Mouse (Mus musculus): ENCODE measurements around the gene Pbld2.
"Not testable (repeated sequence)": the region's sequence is repeated elsewhere in the genome, so short reads cannot be mapped to it uniquely, and the experiment has no call there.

Pbld2 gene

GRCm38 (mm10) chr10:63025491-63026011 lies 1.4 kb downstream of the Pbld2 start:
- DNase-seq (ENCODE audit: low read depth, low spot score), result peak; percentile 17

GRCm38 (mm10) chr10:63026156-63026794 lies 2.2 kb downstream of the Pbld2 start:
- DNase-seq (ENCODE audit: low read depth, low spot score), result no peak

- no peak for DNase-seq (ENCODE audit: low read depth, low spot score)
These were observed 2.7 kb downstream of the Pbld2 start for GRCm38 (mm10) chr10:63026795-63027160.

- DNase-seq (ENCODE audit: low read depth, low spot score), result no peak
These were observed 3.5 kb downstream of the Pbld2 start for GRCm38 (mm10) chr10:63027376-63028161.

GRCm38 (mm10) chr10:63028396-63028795 lies 4.3 kb downstream of the Pbld2 start:
- no peak for DNase-seq (ENCODE audit: low read depth, low spot score)

GRCm38 (mm10) chr10:63032267-63032666 lies 8.2 kb downstream of the Pbld2 start:
- DNase-seq (ENCODE audit: low read depth, low spot score), result no peak

GRCm38 (mm10) chr10:63032956-63033355 lies 8.8 kb downstream of the Pbld2 start:
- no peak for DNase-seq (ENCODE audit: low read depth, low spot score)

- DNase-seq (ENCODE audit: low read depth, low spot score), result no peak
These were observed 14.6 kb downstream of the Pbld2 start for GRCm38 (mm10) chr10:63038571-63039320.

- no peak for DNase-seq (ENCODE audit: low read depth, low spot score)
These were observed 15.9 kb downstream of the Pbld2 start for GRCm38 (mm10) chr10:63039867-63040628.

- DNase-seq (ENCODE audit: low read depth, low spot score), result no peak
These were observed 19.0 kb downstream of the Pbld2 start for GRCm38 (mm10) chr10:63043154-63043553.

- DNase-seq (ENCODE audit: low read depth, low spot score), result no peak
These were observed 23.6 kb downstream of the Pbld2 start for GRCm38 (mm10) chr10:63047751-63048150.

GRCm38 (mm10) chr10:63049106-63049505 lies 25.0 kb downstream of the Pbld2 start:
- no peak for DNase-seq (ENCODE audit: low read depth, low spot score)

GRCm38 (mm10) chr10:63051267-63051666 lies 27.2 kb downstream of the Pbld2 start:
- DNase-seq (ENCODE audit: low read depth, low spot score), result no peak

- no peak for DNase-seq (ENCODE audit: low read depth, low spot score)
These were observed 27.9 kb downstream of the Pbld2 start for GRCm38 (mm10) chr10:63052011-63052410.

GRCm38 (mm10) chr10:63053007-63053406 lies 28.9 kb downstream of the Pbld2 start:
- DNase-seq (ENCODE audit: low read depth, low spot score), result no peak

- not testable (repeated sequence) for DNase-seq (ENCODE audit: low read depth, low spot score)
These were observed 30.0 kb downstream of the Pbld2 start for GRCm38 (mm10) chr10:63054071-63054470.

GRCm38 (mm10) chr10:63054586-63054985 lies 30.5 kb downstream of the Pbld2 start:
- DNase-seq (ENCODE audit: low read depth, low spot score), result no peak

- DNase-seq (ENCODE audit: low read depth, low spot score), result no peak
These were observed 33.0 kb downstream of the Pbld2 start for GRCm38 (mm10) chr10:63056966-63057750.

- DNase-seq (ENCODE audit: low read depth, low spot score), result no peak
These were observed 35.7 kb downstream of the Pbld2 start, which contains the start of gene Pbld1 for GRCm38 (mm10) chr10:63059862-63060261. Pbld1 (plus strand) TSS chr10:63060162.

- no peak for DNase-seq (ENCODE audit: low read depth, low spot score)
These were observed 36.3 kb downstream of the Pbld2 start for GRCm38 (mm10) chr10:63060406-63060805.

GRCm38 (mm10) chr10:63061266-63061665 lies 37.2 kb downstream of the Pbld2 start:
- DNase-seq (ENCODE audit: low read depth, low spot score), result no peak

Measured in CD4-positive helper T cell, adult 2 months (primary cell).